10 mouse cellular contexts compared by ENCODE assay signal in the genomic region with DNA sequence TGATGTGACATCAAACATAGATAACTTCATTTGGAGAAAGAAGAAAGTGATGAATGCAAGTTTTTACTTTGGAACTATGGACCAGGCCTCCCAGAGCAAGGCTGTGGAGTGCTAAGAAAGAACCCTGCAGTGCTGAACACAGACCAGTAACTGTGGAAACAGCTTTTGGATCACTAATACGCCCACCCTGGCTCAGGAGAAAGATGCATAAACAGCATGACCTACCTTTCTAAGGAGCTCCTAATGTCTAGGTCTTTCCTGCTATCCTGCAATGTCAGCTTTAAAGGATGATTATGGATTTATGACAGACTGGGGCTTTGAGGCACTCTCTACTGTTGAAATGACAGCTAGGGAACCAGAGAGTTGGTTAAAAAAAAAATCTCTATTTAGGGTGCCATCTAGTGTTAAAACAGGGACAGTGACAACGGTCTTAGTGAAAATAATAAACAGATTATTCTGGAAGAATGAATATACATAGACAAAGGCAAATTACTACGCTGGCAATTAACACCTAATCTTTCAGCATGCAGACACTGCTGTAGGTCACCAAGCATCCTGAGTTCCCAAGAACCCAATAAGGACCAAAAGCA. TPM values are rescaled to one million over a fixed set of nuclear protein-coding genes. Genes with fewer than 3 reads are reported as not detected.
DNase-seq lines count a peak whose midpoint lies in the region; ATAC-seq and TF ChIP-seq lines count a peak whose summit lies in the region.
"Had no signal": no experiment of that assay in that cellular context is flagged by ENCODE, and none has a peak within 500 bp of the region (broad histone marks: within the 10 kb centered on the region; RNA-seq: fewer than 3 reads in every experiment).

No protein-coding gene starts in this region.

- H3K27ac ChIP-seq in embryonic facial prominence, embryonic 11.5 days (replicated peaks; ENCODE audit: low read depth, low read length), result no peak overlapping the region
- no peak overlapping the region for H3K27ac ChIP-seq in embryonic facial prominence, embryonic 10.5 days (replicated peaks)
- H3K27ac ChIP-seq in liver, embryonic 14.5 days, result no peak overlapping the region
- H3K27ac ChIP-seq in heart, embryonic 10.5 days, result no peak overlapping the region

- no peaks in the 10 kb centered on the region for H3K27me3 ChIP-seq in embryonic facial prominence, embryonic 11.5 days (ENCODE audit: control insufficient read depth, insufficient read depth, low read length)
- no peaks in the 10 kb centered on the region for H3K27me3 ChIP-seq in embryonic facial prominence, embryonic 10.5 days (replicated peaks; ENCODE audit: low read depth, poor library complexity, severe bottlenecking)
- H3K27me3 ChIP-seq in liver, embryonic 14.5 days (ENCODE audit: control insufficient read depth, insufficient read depth, low read length), result no peaks in the 10 kb centered on the region
- no peaks in the 10 kb centered on the region for H3K27me3 ChIP-seq in heart, embryonic 10.5 days (ENCODE audit: insufficient read depth, poor library complexity, severe bottlenecking)

- DNase-seq in embryonic facial prominence, embryonic 11.5 days (ENCODE audit: low spot score), result peak; percentile 31
- no peak for DNase-seq in embryonic facial prominence, embryonic 10.5 days (ENCODE audit: low spot score)
- DNase-seq in liver, embryonic 14.5 days (ENCODE audit: low read depth in 3 of 3, low spot score in 3 of 3), result no peak
- DNase-seq in liver, result no peak
- peak; percentile 9 for DNase-seq in ZHBTc4 (ENCODE audit: low read depth, low spot score)
- DNase-seq in retina, embryonic 14.5 days (ENCODE audit: low spot score), result peak; percentile 55
- no peak for DNase-seq in cerebellum, postnatal 36 days
- DNase-seq in heart, embryonic 10.5 days (ENCODE audit: low spot score), result no peak
- DNase-seq: heart, postnatal 4 days; thymus, postnatal 4 days had no signal

- peaks cover 2% of the 10 kb centered on the region; the same call in 1 of the 2 replicates for H3K36me3 ChIP-seq in embryonic facial prominence, embryonic 11.5 days (replicated peaks; ENCODE audit: control insufficient read depth, insufficient read depth, low read depth, low read length)
- H3K36me3 ChIP-seq in embryonic facial prominence, embryonic 10.5 days (replicated peaks), result peaks cover 62% of the 10 kb centered on the region
- peaks cover 3% of the 10 kb centered on the region; the same call in 1 of the 2 replicates for H3K36me3 ChIP-seq in liver, embryonic 14.5 days (replicated peaks; ENCODE audit: control insufficient read depth, insufficient read depth, low read depth)
- peaks cover 34% of the 10 kb centered on the region for H3K36me3 ChIP-seq in heart, embryonic 10.5 days

- TF ChIP-seq EP300 in liver, embryonic 14.5 days (IDR thresholded peaks at IDR 0.05; ENCODE audit: low read depth), result no peak

- H3K4me2 ChIP-seq in embryonic facial prominence, embryonic 11.5 days (ENCODE audit: low read depth, low read length), result no peak overlapping the region
- no peak overlapping the region for H3K4me2 ChIP-seq in liver, embryonic 14.5 days (ENCODE audit: low read depth)

- no peak overlapping the region for H3K4me3 ChIP-seq in embryonic facial prominence, embryonic 11.5 days (ENCODE audit: low read depth, low read length)
- H3K4me3 ChIP-seq in embryonic facial prominence, embryonic 10.5 days, result no peak overlapping the region
- H3K4me3 ChIP-seq in liver, embryonic 14.5 days (ENCODE audit: insufficient read depth in 1 of 2, low read depth in 2 of 2, low read length in 2 of 2), result no peak overlapping the region
- no peak overlapping the region for H3K4me3 ChIP-seq in heart, embryonic 10.5 days

- 83% methylated on average over 3 of the region's 3 CpGs for WGBS in embryonic facial prominence, embryonic 11.5 days
- WGBS in embryonic facial prominence, embryonic 10.5 days, result 87% methylated on average over 3 of the region's 3 CpGs
- 71% methylated on average over 3 of the region's 3 CpGs for WGBS in liver, embryonic 14.5 days (ENCODE audit: insufficient replicate concordance)
- 89% methylated on average over 3 of the region's 3 CpGs for WGBS in heart, embryonic 10.5 days

- no peaks in the 10 kb centered on the region for H3K9me3 ChIP-seq in embryonic facial prominence, embryonic 11.5 days (replicated peaks; ENCODE audit: control insufficient read depth, low read length)
- H3K9me3 ChIP-seq in embryonic facial prominence, embryonic 10.5 days, result no peaks in the 10 kb centered on the region
- no peaks in the 10 kb centered on the region for H3K9me3 ChIP-seq in liver, embryonic 14.5 days (ENCODE audit: control insufficient read depth, low read length)
- no peaks in the 10 kb centered on the region for H3K9me3 ChIP-seq in heart, embryonic 10.5 days

- peak; percentile 14; the same call in 1 of the 2 replicates for TF ChIP-seq CTCF in liver, embryonic 14.5 days (IDR thresholded peaks at IDR 0.05; ENCODE audit: low read depth)

- no peak for ATAC-seq in embryonic facial prominence, embryonic 11.5 days (replicated peaks; ENCODE audit: insufficient number of reproducible peaks, low FRiP score, low TSS enrichment, low read depth)
- no peak for ATAC-seq in liver, embryonic 14.5 days (ENCODE audit: insufficient read depth)

- H3K4me1 ChIP-seq in embryonic facial prominence, embryonic 11.5 days (ENCODE audit: control insufficient read depth, insufficient read depth, low read length), result no peaks in the 10 kb centered on the region
- no peaks in the 10 kb centered on the region for H3K4me1 ChIP-seq in embryonic facial prominence, embryonic 10.5 days
- no peaks in the 10 kb centered on the region for H3K4me1 ChIP-seq in liver, embryonic 14.5 days (replicated peaks; ENCODE audit: control insufficient read depth in 2 of 2, insufficient read depth in 2 of 2, low read length in 1 of 2)
- H3K4me1 ChIP-seq in heart, embryonic 10.5 days, result no peaks in the 10 kb centered on the region

- no peak overlapping the region for H3K9ac ChIP-seq in embryonic facial prominence, embryonic 11.5 days (replicated peaks; ENCODE audit: low read length)
- no peak overlapping the region for H3K9ac ChIP-seq in liver, embryonic 14.5 days (replicated peaks)

RNA-seq across cellular contexts. Expression of a gene that starts 38.0 kb away (rescaled TPM):
- polyA plus RNA-seq in embryonic facial prominence, embryonic 11.5 days (2014; fragmentation: Nextera tagmentation; extraction: Ambion mirVana), result 30.1 TPM in 2 replicates
- 26.2 and 26.6 TPM in 2 replicates for polyA plus RNA-seq in embryonic facial prominence, embryonic 10.5 days (2016; fragmentation: Nextera tagmentation; extraction: Ambion mirVana)
- polyA plus RNA-seq in liver, embryonic 14.5 days (2012; rRNA removed), result 4.8 and 7.3 TPM in 2 replicates
- polyA plus RNA-seq in liver, embryonic 14.5 days (2014; fragmentation: Nextera tagmentation; extraction: Ambion mirVana), result 10.9 and 12.1 TPM in 2 replicates
- polyA plus RNA-seq in heart, embryonic 10.5 days (2016; fragmentation: Nextera tagmentation; extraction: Ambion mirVana), result 22.9 and 26.2 TPM in 2 replicates

RNA-seq across cellular contexts. Expression of a gene that starts 38.6 kb away (rescaled TPM):
- polyA plus RNA-seq in embryonic facial prominence, embryonic 11.5 days (2014; fragmentation: Nextera tagmentation; extraction: Ambion mirVana), result 81.9 and 82.8 TPM in 2 replicates
- polyA plus RNA-seq in embryonic facial prominence, embryonic 10.5 days (2016; fragmentation: Nextera tagmentation; extraction: Ambion mirVana), result 58.4 TPM in 2 replicates
- polyA plus RNA-seq in liver, embryonic 14.5 days (2012; rRNA removed), result 6.2 and 9.2 TPM in 2 replicates
- polyA plus RNA-seq in liver, embryonic 14.5 days (2014; fragmentation: Nextera tagmentation; extraction: Ambion mirVana), result 23.0 and 24.3 TPM in 2 replicates
- 40.4 and 43.4 TPM in 2 replicates for polyA plus RNA-seq in heart, embryonic 10.5 days (2016; fragmentation: Nextera tagmentation; extraction: Ambion mirVana)

Comparison
In these comparisons a context has a peak if more than half of its experiments do, and no peak if none do; other contexts are left out.
1. DNase-seq: peak in embryonic facial prominence, embryonic 11.5 days (single experiment), ZHBTc4 (single experiment) and retina, embryonic 14.5 days (single experiment); none in embryonic facial prominence, embryonic 10.5 days (single experiment), liver, embryonic 14.5 days (0 of 3), liver (single experiment), cerebellum, postnatal 36 days (0 of 2) and heart, embryonic 10.5 days (single experiment).